Mouse (Mus musculus) forebrain, embryonic 14.5 days (tissue): ENCODE measurements around the gene Zmat5. TPM values are rescaled to one million over a fixed set of nuclear protein-coding genes. Genes with fewer than 3 reads are reported as not detected.
A peak's percentile ranks its signal among the peaks of the same experiment; 100 is the strongest.

ENCODE experiments used
- ATAC-seq: fragments of 200-750 bp; cut with Nextera tagmentation; 2 replicates; pipeline ENCODE4 v1.8.0; 2017; ENCODE audit warnings: mild to moderate bottlenecking, moderate library complexity
- DNase-seq: peaks from one replicate; pipeline ENCODE4 v3.0.0-alpha.2; 2015; ENCODE audit warnings: low spot score
- H3K27ac ChIP-seq: fragments of 300-500 bp; sonication (generic); 2 replicates; pipeline ENCODE4 v1.5.1; 2014; ENCODE audit warnings: low read depth, mild to moderate bottlenecking, control low read depth, low read length, moderate library complexity
- H3K27me3 ChIP-seq: fragments of 300-500 bp; sonication (generic); replicated peaks from 2 replicates; pipeline ENCODE4 v1.6.1; 2014; ENCODE audit warnings: low read length, control low read depth, mixed read lengths; ENCODE audit not compliant: control insufficient read depth, insufficient read depth
- H3K36me3 ChIP-seq: fragments of 300-500 bp; sonication (generic); 2 replicates; pipeline ENCODE4 v1.6.1; 2014; ENCODE audit warnings: low read length, control low read depth; ENCODE audit not compliant: control insufficient read depth, insufficient read depth
- H3K4me1 ChIP-seq: fragments of 300-500 bp; sonication (generic); 2 replicates; pipeline ENCODE4 v1.6.1; 2014; ENCODE audit warnings: antibody characterized with exemption, low read length, control low read depth; ENCODE audit not compliant: control insufficient read depth, insufficient read depth
- H3K4me2 ChIP-seq: fragments of 300-500 bp; sonication (generic); 2 replicates; pipeline ENCODE4 v1.6.1; 2014; ENCODE audit warnings: mild to moderate bottlenecking, control low read depth, low read length
- H3K4me3 ChIP-seq: fragments of 300-500 bp; sonication (generic); 2 replicates; pipeline ENCODE4 v1.5.1; 2014; ENCODE audit warnings: low read depth, low read length, control low read depth
- H3K9ac ChIP-seq: fragments of 300-500 bp; sonication (generic); 2 replicates; pipeline ENCODE4 v1.6.1; 2014; ENCODE audit warnings: mild to moderate bottlenecking, low read length, control low read depth, moderate library complexity
- H3K9me3 ChIP-seq: fragments of 300-500 bp; sonication (generic); replicated peaks from 2 replicates; pipeline ENCODE4 v1.6.1; 2016; ENCODE audit warnings: low read length, control low read depth, mixed read lengths; ENCODE audit not compliant: control insufficient read depth
- WGBS: fragments of 180-500 bp; shearing (Covaris S2); extraction: QIAGEN DNeasy Blood & Tissue Kit; methylation state at CpG from one replicate; pipeline ENCODE4 v1.1.7; 2014; 5-methylcytosine and 5-hydroxymethylcytosine counted together
- polyA plus RNA-seq: library from polyadenylated mRNA; unstranded; fragments of >200 nt; fragmentation: Nextera tagmentation; extraction: Ambion mirVana; gene quantifications from 2 replicates; pipeline ENCODE4 v1.2.1, GENCODE M21; 2014

Gene Zmat5
- polyA plus RNA-seq, 1 experiment from 2014 or later, result 92.4 TPM

- ATAC-seq (no peak), DNase-seq (no peak)
- WGBS, result 89% methylated on average over 5 of the region's 5 CpGs
- Histone ChIP-seq H3K27ac (no peak overlapping the region), H3K36me3 (peaks cover 27% of the 10 kb centered on the region), H3K27me3 (no peaks in the 10 kb centered on the region), H3K4me3 (no peak overlapping the region), H3K9ac (no peak overlapping the region), H3K4me1 (no peaks in the 10 kb centered on the region), H3K9me3 (no peaks in the 10 kb centered on the region), H3K4me2 (no peak overlapping the region)
These were observed 19.0 kb upstream of the Zmat5 start for GRCm38 (mm10) chr11:4685510-4685909.

GRCm38 (mm10) chr11:4687027-4687426 is 17.5 kb upstream of the Zmat5 start:
- Histone ChIP-seq H3K4me3 (no peak overlapping the region), H3K4me2 (no peak overlapping the region), H3K36me3 (peaks cover 12% of the 10 kb centered on the region), H3K27ac (no peak overlapping the region), H3K9ac (no peak overlapping the region), H3K9me3 (no peaks in the 10 kb centered on the region), H3K4me1 (no peaks in the 10 kb centered on the region), H3K27me3 (no peaks in the 10 kb centered on the region)
- 71% methylated on average over 3 of the region's 3 CpGs for WGBS
- ATAC-seq (no peak), DNase-seq (no peak)

- Histone ChIP-seq H3K4me2 (no peak overlapping the region), H3K4me3 (no peak overlapping the region), H3K27ac (no peak overlapping the region), H3K27me3 (no peaks in the 10 kb centered on the region), H3K9ac (no peak overlapping the region), H3K36me3 (peaks cover 5% of the 10 kb centered on the region), H3K9me3 (no peaks in the 10 kb centered on the region), H3K4me1 (no peaks in the 10 kb centered on the region)
- DNase-seq, result no peak
- no peak for ATAC-seq
- 71% methylated on average over 3 of the region's 3 CpGs for WGBS
These were observed 16.6 kb upstream of the Zmat5 start for GRCm38 (mm10) chr11:4687874-4688273.

DNA sequence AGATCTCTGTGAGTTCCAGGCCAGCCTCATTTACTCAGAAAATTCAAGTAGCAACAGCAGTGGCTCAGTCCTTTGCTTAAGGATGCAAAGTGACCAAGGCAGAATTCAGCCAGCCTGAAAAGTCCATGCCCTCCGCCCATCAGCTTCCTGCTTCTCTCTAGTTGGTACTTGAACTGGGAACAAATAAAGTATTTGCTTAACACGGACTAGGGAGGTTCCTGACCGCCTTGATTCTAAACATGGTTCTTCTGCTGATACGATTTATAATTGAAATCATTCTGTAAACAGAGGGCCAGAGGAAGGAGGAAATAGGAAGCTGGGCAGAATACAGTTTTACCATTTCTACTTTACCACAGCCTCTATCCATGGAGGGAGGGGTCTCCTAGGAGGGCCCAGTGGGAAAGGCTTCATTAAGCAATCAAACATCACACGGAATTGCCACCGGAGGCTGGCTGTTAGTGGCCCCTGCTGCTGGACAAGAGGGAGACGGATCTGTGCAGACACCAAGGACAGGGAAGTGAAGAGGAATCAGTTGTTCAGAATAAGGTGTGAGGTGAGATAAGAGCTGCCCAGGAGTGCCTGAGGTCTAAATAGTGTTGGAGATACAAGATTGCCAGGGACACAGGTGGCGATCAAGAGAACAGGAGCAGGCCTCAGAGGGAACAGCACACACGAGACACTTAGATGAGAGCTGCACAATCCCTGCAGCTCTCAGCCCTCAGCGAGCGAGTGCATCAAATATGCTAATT is 15.7 kb upstream of the Zmat5 start:
- WGBS, result 69% methylated on average over 11 of the region's 11 CpGs
- no peak overlapping the region for H3K9ac ChIP-seq
- no peak for ATAC-seq

GRCm38 (mm10) chr11:4690353-4690752 is 14.1 kb upstream of the Zmat5 start:
- WGBS, result 82% methylated on average over 7 of the region's 7 CpGs
- no peaks in the 10 kb centered on the region for H3K9me3 ChIP-seq
- no peaks in the 10 kb centered on the region for H3K36me3 ChIP-seq
- no peak overlapping the region for H3K9ac ChIP-seq
- H3K4me2 ChIP-seq, result no peak overlapping the region
- no peaks in the 10 kb centered on the region for H3K4me1 ChIP-seq
- H3K27me3 ChIP-seq, result no peaks in the 10 kb centered on the region
- DNase-seq (no peak), ATAC-seq (no peak)
- H3K27ac ChIP-seq, result no peak overlapping the region
- no peak overlapping the region for H3K4me3 ChIP-seq

More for the DNA sequence above, 15.7 kb upstream of the Zmat5 start:
- no peak for DNase-seq
- Histone ChIP-seq H3K4me3 (no peak overlapping the region), H3K27ac (no peak overlapping the region), H3K9me3 (no peaks in the 10 kb centered on the region), H3K27me3 (no peaks in the 10 kb centered on the region), H3K4me1 (no peaks in the 10 kb centered on the region), H3K4me2 (no peak overlapping the region), H3K36me3 (no peaks in the 10 kb centered on the region; the same call in 1 of the 2 replicates)

- 67% methylated on average over 10 of the region's 10 CpGs for WGBS
- no peak overlapping the region for H3K4me3 ChIP-seq
- no peaks in the 10 kb centered on the region for H3K4me1 ChIP-seq
- no peaks in the 10 kb centered on the region for H3K27me3 ChIP-seq
- no peak for ATAC-seq
- no peak overlapping the region for H3K4me2 ChIP-seq
- no peak overlapping the region for H3K27ac ChIP-seq
- no peaks in the 10 kb centered on the region for H3K9me3 ChIP-seq
- no peaks in the 10 kb centered on the region for H3K36me3 ChIP-seq
- H3K9ac ChIP-seq, result no peak overlapping the region
- DNase-seq, result peak; percentile 32
These were observed 13.3 kb upstream of the Zmat5 start for GRCm38 (mm10) chr11:4691213-4691612.

DNA sequence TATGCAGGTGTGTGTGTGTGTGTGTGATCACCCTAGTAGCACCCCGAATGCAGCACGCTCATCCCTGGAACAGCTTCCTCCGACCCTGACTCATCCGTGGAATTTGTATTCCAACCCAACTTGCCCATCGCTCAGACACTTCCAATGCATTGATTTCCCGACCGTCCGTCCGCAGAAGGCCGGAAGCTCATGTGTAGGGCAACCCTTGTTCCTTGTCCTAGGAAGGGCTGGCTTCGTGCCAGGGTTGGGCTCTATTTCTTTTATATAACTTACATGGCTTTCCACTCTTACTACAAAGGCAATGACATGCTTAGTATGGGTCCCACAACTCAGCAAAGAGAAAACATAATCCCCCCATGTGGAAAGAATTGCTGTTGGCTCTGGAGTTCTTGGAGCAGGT is 12.3 kb upstream of the Zmat5 start:
- no peaks in the 10 kb centered on the region for H3K27me3 ChIP-seq
- H3K4me1 ChIP-seq, result no peaks in the 10 kb centered on the region
- no peak overlapping the region for H3K4me3 ChIP-seq
- H3K36me3 ChIP-seq, result no peaks in the 10 kb centered on the region
- no peak for DNase-seq
- ATAC-seq, result no peak
- H3K9me3 ChIP-seq, result no peaks in the 10 kb centered on the region
- H3K27ac ChIP-seq, result no peak overlapping the region
- H3K4me2 ChIP-seq, result no peak overlapping the region
- WGBS, result 93% methylated on average over 11 of the region's 11 CpGs
- H3K9ac ChIP-seq, result no peak overlapping the region

DNA sequence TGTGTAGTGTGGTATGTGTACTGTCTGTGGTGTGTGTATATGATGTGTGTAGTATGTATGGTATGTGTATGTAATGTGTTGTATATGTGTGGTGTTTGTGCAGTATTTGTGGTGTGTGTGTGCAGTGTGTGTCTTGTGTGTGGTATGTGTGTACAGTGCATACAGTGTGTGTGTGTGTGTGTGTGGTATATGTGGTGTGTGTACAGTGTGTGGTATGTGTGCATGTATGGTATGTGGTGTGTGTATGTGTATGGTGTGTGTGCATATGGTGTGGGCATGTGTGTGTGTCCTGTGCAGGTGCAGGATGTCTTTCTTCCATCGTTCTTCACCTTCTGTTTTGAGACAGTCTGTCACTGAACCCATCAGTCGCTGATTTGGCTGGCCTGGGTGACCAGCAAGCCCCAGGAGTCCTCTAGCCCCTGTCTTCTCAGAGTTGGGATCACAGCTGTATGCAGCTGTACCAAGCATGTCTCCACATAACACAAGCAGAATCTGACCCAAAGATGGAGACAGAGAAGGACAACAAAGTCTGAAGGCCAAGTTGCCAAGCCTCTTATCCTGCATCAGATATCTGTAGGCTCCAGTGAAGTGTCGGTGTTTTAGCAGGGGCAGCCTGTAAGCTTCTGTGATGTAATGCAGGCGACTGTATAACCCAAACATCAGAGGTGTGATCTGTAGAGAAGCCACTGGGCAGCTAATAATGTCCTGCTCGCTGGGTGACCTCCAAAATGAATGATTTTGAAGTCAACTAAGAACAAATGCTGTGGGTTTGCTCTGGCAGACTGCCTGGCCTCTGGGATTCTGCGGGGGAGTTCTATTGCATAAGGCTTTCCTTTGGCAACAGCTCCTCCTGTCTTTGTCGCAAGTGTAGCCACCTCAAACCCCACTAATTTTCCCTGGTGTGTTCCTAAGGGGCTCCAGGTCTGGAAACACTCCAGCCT is 7.2 kb upstream of the Zmat5 start:
- peak; percentile 12 for DNase-seq
- Histone ChIP-seq H3K36me3 (peaks cover 19% of the 10 kb centered on the region), H3K9me3 (no peaks in the 10 kb centered on the region), H3K4me2 (no peak overlapping the region), H3K4me1 (no peaks in the 10 kb centered on the region), H3K9ac (no peak overlapping the region), H3K4me3 (no peak overlapping the region), H3K27ac (no peak overlapping the region), H3K27me3 (no peaks in the 10 kb centered on the region)
- WGBS, result 66% methylated on average over 7 of the region's 7 CpGs
- ATAC-seq, result no peak

- Histone ChIP-seq H3K9ac (no peak overlapping the region), H3K4me1 (peaks cover 12% of the 10 kb centered on the region), H3K9me3 (no peaks in the 10 kb centered on the region), H3K27ac (no peak overlapping the region), H3K27me3 (no peaks in the 10 kb centered on the region), H3K4me3 (no peak overlapping the region), H3K4me2 (no peak overlapping the region), H3K36me3 (peaks cover 19% of the 10 kb centered on the region)
- ATAC-seq (no peak), DNase-seq (no peak)
- WGBS, result 90% methylated on average over 8 of the region's 8 CpGs
These were observed 3.8 kb upstream of the Zmat5 start for GRCm38 (mm10) chr11:4700726-4701125.
